Mouse (Mus musculus): ENCODE measurements around the gene Il10. TPM values are rescaled to one million over a fixed set of nuclear protein-coding genes. Genes with fewer than 3 reads are reported as not detected.

Gene Il10
- polyA plus RNA-seq, 1 experiment, result not detected

DNA sequence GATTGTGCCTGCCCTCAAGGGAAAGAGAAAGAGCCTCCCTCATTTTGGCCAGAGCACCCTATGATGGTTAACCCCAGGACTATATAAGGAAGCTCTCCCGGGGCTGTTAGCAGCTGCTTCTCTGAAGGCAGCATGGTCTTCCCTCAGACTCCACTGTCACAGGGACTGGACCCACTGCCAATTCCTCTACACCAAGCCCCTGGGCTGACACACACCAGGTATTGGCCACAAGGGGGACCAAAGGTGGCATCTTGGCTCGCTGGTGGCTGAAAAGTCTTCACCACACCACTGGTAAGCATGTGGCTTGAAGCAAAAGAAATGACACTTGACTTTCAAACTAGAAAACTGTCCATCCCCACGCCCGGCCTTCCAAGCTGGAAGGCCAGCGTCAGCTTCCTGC, 31.0 kb downstream of the Il10 start:
- no peaks in the 10 kb centered on the region for H3K4me1 ChIP-seq (ENCODE audit: control insufficient read depth, insufficient read depth, insufficient read length, low read length)
- H3K4me3 ChIP-seq (ENCODE audit: insufficient read depth, low read depth, low read length), result no peak overlapping the region
- H3K27ac ChIP-seq (replicated peaks; ENCODE audit: low read depth, low read length), result no peak overlapping the region

DNA sequence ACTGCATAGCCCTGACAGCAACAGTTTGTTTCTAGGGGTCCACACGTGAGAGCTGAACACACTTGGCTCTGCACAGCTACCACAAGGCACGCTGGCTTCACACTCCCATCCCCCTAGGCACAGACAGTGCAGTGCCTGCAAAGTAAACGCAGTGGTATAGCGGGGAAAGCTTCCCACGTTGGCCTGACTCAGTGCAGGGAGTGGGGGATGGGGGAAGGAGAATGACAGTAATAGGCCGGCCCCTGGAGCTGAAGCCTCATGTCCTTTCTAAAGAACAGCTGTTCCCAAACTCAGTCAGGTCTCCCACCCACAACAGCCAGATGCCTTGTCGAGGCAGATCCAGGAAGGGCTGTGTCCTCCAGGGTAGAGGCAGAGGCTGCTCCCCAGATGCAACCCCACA, 31.4 kb downstream of the Il10 start:
- Histone ChIP-seq H3K4me3 (ENCODE audit: insufficient read depth, low read depth, low read length) (no peak overlapping the region), H3K27ac (replicated peaks; ENCODE audit: low read depth, low read length) (no peak overlapping the region), H3K4me1 (ENCODE audit: control insufficient read depth, insufficient read depth, insufficient read length, low read length) (no peaks in the 10 kb centered on the region)

DNA sequence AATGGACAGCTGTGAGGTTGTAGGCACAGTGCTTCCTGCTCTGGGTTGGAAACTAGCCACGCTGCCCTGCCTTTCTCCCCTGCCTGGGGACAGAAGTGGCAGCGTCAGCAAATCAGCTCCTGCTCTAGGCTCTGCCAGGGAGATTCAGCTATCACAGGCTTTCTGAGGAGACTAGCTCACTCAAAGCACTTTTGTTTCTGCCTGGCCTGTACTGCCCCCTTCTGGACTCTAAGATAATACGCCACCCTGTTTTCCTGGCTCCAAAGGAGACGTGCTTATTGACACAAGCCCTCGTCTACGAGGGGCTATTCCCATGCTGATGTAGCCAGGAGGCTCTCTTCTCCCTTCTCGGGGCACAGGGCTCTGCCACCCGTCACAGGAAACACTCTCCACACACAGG, 33.6 kb downstream of the Il10 start:
- Histone ChIP-seq H3K4me1 (ENCODE audit: control insufficient read depth, insufficient read depth, insufficient read length, low read length) (no peaks in the 10 kb centered on the region), H3K27ac (replicated peaks; ENCODE audit: low read depth, low read length) (no peak overlapping the region), H3K4me3 (ENCODE audit: insufficient read depth, low read depth, low read length) (no peak overlapping the region)

DNA sequence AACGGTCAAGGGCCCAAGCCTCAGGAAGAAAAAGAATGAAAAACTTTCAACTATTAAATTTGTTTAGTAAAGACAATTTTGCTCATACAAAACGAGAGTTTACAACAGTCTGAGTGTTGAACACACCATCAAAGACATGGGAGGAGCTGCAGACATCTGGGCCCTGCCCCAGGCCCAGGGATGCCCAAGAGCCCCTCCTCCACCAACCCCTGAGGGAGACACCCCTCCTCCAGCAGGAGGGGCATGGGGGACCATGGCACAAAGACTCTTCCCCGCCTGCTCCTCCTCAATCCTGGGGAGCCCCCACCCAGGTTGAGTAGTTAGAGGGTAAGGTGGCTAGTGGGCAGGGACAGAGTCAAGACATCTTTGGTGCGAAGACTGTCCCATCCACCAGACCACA, 34.0 kb downstream of the Il10 start:
- no peak overlapping the region for H3K4me3 ChIP-seq (ENCODE audit: insufficient read depth, low read depth, low read length)
- no peaks in the 10 kb centered on the region for H3K4me1 ChIP-seq (ENCODE audit: control insufficient read depth, insufficient read depth, insufficient read length, low read length)
- no peak overlapping the region for H3K27ac ChIP-seq (replicated peaks; ENCODE audit: low read depth, low read length)

DNA sequence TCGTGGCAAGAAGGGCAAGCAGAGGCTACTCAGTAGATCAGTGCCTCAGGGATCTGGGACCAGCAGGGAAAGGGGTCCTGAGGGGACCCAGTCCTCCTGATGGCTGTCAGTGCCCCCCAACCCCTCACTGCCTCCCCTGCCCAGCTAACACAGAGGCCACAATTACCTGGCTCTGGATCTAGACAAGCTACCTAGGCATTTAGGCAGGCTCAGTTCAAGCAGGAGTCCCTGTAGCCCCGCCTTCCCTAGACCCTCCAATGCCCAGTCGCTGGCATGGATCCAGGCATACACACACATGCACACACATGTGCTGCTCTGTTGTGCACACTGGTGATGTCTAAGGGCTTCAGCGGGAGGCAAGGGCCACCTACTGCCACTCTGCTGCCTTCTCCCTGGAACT, 34.6 kb downstream of the Il10 start:
- Histone ChIP-seq H3K4me1 (ENCODE audit: control insufficient read depth, insufficient read depth, insufficient read length, low read length) (no peaks in the 10 kb centered on the region), H3K27ac (replicated peaks; ENCODE audit: low read depth, low read length) (no peak overlapping the region), H3K4me3 (ENCODE audit: insufficient read depth, low read depth, low read length) (no peak overlapping the region)

DNA sequence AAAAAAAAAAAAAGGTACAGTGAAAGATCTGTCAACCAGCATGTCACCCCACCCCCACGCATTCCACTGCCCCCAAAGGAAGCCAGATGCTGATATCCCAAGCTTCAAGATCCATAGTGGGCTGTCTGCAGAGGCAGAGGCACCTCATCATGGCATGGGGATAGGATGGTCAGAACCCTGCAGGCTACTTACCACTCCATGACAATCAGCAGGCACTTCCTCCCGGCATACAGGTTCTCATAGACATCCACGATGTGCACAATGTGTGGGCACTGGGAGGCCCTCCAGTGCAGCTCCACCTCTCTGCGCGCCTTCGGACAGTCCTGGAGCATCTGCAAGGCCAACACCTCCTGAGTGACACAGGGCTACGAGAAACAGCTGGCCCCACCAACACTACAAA, 38.8 kb downstream of the Il10 start:
- no peak overlapping the region for H3K4me3 ChIP-seq (ENCODE audit: insufficient read depth, low read depth, low read length)
- no peak overlapping the region for H3K27ac ChIP-seq (replicated peaks; ENCODE audit: low read depth, low read length)
- H3K4me1 ChIP-seq (ENCODE audit: control insufficient read depth, insufficient read depth, insufficient read length, low read length), result peaks cover 21% of the 10 kb centered on the region

DNA sequence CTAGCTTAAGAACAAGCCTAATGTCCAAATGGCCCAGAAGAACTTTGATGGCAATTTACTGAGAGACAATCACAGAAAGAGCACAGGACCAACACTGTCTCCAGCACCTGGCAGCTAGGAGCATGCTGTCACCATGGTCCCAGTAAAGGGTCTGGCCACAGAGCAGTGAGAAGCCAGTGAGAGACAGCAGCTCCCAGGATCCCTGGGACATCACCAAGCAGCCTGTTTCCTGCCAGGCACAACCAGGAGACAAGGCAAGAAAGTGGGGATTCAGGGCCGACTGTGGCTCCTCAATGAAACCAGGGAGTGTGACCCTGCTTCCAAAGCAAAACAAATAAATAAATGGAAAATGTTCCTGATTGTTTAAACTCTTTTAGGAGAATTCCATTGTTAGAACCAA, 39.8 kb downstream of the Il10 start:
- Histone ChIP-seq H3K4me1 (ENCODE audit: control insufficient read depth, insufficient read depth, insufficient read length, low read length) (peaks cover 28% of the 10 kb centered on the region), H3K27ac (replicated peaks; ENCODE audit: low read depth, low read length) (no peak overlapping the region)

DNA sequence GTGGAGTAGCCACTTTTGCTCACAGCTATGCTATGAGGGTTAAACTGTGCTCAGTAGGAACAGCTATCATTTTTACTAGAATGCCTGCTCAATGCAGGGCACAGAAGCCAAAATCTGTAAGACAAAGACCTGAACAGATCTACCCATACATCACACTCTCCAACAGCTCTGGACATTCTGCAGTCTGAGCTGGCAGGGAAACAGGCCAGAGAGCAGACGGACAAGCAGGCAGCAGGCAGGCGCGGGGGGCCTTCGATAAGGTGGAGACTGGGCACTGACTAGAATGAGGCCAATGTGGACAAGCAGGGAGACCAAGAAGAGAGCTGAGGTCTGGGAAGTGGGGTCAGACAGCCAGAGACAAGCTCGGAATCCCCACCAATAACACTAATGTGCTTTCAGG, 40.2 kb downstream of the Il10 start:
- H3K27ac ChIP-seq (replicated peaks; ENCODE audit: low read depth, low read length), result no peak overlapping the region
- H3K4me1 ChIP-seq (ENCODE audit: control insufficient read depth, insufficient read depth, insufficient read length, low read length), result peaks cover 30% of the 10 kb centered on the region

More for the DNA sequence above, 39.8 kb downstream of the Il10 start:
- no peak overlapping the region for H3K4me3 ChIP-seq (ENCODE audit: insufficient read depth, low read depth, low read length)

DNA sequence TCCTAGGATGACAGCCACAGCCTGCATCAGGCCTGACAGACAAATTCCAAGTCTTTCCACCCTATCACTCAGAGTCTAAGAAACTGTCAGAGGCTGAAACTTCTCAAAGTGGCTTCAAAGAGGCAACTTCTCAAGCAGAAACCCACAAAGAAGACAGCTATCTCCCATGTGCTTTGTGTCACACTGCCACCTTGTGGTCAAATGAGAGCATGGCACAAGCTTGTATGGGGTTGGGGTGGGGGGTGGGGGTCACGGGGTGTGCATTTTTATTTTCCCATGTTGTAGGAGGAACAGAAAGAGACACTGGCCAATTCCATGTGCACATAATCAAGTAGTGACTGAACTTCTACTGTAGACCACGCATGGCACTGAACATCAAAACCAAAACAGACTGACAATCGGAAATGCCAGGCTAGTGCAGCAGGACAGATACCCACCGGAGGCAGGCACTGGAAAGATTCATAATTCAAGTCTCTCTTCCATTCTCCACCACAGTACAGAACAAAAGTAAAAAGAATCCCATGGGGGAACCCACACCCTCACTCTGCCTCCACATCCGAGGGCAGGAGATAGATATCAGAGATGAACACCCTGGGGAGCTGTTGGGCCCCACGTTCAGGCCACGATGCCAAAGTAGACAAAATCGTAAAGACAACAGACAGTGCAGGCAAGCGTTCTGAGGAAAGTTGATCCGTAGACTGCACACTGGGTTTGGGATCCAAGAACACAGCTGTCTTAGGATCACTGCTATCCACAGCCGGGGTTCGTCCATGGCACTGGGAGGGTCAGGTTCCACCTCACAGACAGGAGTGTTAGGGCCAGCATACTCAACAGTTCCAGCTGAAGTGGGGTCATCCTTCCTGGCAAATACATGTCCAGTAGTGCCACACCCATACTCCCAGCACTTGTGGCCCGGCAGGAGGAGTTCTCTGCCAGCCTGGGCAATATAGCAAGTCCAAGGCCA, 40.9 kb downstream of the Il10 start:
- H3K4me1 ChIP-seq (ENCODE audit: control insufficient read depth, insufficient read depth, insufficient read length, low read length), result peaks cover 34% of the 10 kb centered on the region
- H3K27ac ChIP-seq (replicated peaks; ENCODE audit: low read depth, low read length), result no peak overlapping the region

More for the DNA sequence above, 40.2 kb downstream of the Il10 start:
- H3K4me3 ChIP-seq (ENCODE audit: insufficient read depth, low read depth, low read length), result no peak overlapping the region

DNA sequence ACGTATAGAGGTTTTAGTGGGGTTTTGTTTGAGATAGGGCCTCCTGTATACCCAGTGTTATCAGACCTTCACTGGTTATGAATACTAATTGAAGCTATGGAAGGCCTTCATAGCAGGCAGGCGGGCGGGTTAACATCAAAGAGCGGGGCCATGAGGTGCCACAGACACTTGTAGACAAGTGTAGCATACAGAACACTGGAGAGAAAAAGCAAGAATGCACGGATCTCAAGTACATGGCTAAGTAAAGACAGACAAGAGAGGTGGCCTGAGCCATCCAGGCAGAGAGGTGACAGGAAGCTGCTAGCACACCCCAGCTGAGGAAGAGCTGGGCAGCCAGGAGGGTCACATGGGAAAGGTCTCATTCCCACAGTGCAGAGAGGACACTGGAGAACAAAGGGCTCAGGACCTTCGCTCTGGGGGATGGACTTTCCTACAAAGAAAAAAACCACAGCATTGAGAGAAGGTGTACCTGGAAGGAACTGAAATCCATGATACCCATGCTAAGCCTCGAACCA, 42.2 kb downstream of the Il10 start:
- H3K4me3 ChIP-seq (ENCODE audit: insufficient read depth, low read depth, low read length), result no peak overlapping the region
- peaks cover 34% of the 10 kb centered on the region for H3K4me1 ChIP-seq (ENCODE audit: control insufficient read depth, insufficient read depth, insufficient read length, low read length)
- H3K27ac ChIP-seq (replicated peaks; ENCODE audit: low read depth, low read length), result no peak overlapping the region

More for the DNA sequence above, 40.9 kb downstream of the Il10 start:
- no peak overlapping the region for H3K4me3 ChIP-seq (ENCODE audit: insufficient read depth, low read depth, low read length)

DNA sequence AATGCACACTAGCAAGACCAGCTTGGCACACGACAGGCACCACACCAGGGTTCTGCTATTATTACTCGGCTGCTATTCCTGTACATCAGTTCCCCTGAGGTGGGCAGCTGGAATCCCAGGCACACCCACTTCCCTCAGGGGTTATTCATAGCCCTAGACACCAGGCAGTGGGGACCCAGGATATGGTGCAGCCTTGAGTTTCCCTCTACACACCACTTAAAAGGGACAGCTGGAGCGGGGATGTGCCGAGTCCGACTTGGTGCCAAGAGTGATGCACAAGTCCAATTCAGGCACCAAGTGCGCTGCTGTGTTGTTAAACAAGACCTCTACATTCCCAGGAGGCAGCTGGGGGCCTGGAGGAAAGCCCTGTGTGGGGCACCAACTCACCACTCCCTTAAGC, 43.2 kb downstream of the Il10 start:
- Histone ChIP-seq H3K4me3 (ENCODE audit: insufficient read depth, low read depth, low read length) (no peak overlapping the region), H3K27ac (replicated peaks; ENCODE audit: low read depth, low read length) (no peak overlapping the region), H3K4me1 (ENCODE audit: control insufficient read depth, insufficient read depth, insufficient read length, low read length) (peaks cover 41% of the 10 kb centered on the region)

DNA sequence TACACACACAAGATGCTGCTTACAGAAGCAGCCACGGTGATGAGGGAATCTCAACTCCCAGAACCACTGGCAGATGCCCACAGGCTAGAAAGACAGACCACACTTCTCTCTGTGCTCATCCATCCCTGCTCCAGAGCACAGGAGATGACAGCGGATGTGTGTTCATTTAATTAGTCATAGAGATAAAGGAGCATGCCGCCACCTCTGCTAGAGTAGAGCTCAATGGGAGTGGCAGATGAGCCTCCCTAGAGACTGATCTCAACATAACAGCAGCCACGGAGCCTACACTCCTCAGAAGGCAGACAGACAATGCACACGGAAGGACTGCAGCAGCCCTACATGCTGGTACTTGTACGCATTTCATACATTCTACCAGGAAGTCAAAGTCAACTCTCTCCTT, 44.6 kb downstream of the Il10 start:
- Histone ChIP-seq H3K4me3 (ENCODE audit: insufficient read depth, low read depth, low read length) (no peak overlapping the region), H3K27ac (replicated peaks; ENCODE audit: low read depth, low read length) (no peak overlapping the region), H3K4me1 (ENCODE audit: control insufficient read depth, insufficient read depth, insufficient read length, low read length) (peaks cover 51% of the 10 kb centered on the region)

DNA sequence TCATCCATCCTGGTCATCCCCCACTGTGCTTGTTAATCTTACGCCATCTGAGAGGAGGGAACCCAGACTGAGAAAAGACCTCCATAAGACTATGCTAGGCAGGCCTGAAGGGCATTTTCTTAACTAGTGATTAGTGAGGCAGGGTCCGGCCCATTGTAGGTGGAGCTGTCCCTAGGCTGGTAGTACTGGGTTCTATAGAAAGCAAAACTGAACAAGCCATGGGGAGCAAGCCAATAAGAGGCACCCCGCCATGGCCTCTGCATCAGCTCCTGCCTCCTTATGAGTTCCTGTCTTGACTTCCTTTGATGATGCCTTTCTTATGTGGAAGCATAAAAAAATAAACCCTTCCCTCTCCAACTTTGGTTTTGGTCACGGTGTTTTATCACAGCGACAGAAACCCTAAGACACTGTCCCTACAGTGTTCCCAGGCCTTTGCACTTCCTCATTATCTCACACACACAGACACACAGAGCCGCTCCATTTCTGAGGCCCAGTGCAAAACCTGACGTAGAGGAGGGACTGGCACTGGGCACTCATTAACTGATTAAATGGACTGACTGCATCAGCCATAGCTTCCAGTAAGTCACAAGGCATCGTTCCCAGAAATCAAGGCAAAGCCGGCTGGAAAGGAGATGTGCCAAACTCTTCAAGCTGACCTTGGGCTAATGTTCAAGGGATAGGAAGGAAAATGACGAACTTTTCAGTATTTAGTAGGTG, 48.5 kb downstream of the Il10 start:
- Histone ChIP-seq H3K4me1 (ENCODE audit: control insufficient read depth, insufficient read depth, insufficient read length, low read length) (peaks cover 43% of the 10 kb centered on the region), H3K27ac (replicated peaks; ENCODE audit: low read depth, low read length) (peak overlapping the region; percentile 61), H3K4me3 (ENCODE audit: insufficient read depth, low read depth, low read length) (no peak overlapping the region)

DNA sequence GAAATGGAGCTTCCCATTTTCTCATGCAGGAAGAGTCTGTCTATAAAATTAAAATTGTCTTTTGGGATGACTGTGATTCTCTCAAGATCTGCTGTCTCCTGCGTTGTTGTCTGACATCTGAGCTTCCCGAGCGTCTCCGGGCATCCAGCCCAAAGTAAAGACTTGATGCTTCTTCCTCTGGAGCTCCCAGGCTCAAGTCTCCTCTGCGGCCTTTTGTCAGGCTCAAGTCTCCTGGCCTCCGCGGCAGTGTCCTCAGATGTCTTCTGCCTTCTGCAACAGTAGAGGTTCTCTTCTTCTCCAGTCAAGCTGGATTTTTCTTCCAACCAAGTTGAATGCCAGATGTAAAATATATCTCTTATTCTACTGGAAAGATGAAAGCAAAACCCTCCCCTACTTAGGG, 49.4 kb downstream of the Il10 start:
- H3K4me3 ChIP-seq (ENCODE audit: insufficient read depth, low read depth, low read length), result no peak overlapping the region
- H3K27ac ChIP-seq (replicated peaks; ENCODE audit: low read depth, low read length), result peak overlapping the region; percentile 61; the same call in 1 of the 2 replicates
- H3K4me1 ChIP-seq (ENCODE audit: control insufficient read depth, insufficient read depth, insufficient read length, low read length), result peaks cover 46% of the 10 kb centered on the region

DNA sequence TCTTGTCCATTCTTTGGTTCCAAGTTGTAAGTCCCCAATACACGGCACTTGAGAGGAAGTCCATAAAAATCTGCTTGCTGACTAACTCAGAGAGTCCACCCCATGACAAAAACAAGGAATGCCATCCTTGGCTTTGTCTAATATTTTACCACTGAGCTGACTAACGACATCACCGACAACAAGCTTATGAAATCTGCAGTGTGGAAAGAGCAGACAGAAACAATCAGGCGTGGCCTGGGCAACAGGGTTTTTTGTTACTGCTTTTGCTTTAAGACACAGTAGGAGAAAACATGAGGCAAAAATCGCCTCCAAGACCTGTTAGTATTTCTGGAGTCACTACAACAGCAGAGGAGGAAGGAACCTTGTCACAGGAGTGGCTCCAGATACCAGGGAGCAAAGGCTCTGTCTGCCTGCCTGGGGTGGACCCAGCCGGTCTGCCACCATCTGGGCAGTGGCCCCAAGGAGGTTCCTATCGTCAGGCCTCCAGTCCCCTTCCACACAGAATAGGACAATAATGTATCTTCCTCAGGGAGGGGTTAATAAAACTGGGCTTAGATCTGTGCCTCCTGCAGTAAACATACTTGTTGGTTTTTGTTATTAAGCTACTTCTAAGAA, 52.8 kb downstream of the Il10 start:
- peaks cover 56% of the 10 kb centered on the region for H3K4me1 ChIP-seq (ENCODE audit: control insufficient read depth, insufficient read depth, insufficient read length, low read length)
- H3K27ac ChIP-seq (replicated peaks; ENCODE audit: low read depth, low read length), result peak overlapping the region; percentile 71
- no peak overlapping the region for H3K4me3 ChIP-seq (ENCODE audit: insufficient read depth, low read depth, low read length)
